Mouse (Mus musculus) layer of hippocampus, adult 2 months (tissue): ENCODE measurements around the gene 4930523C07Rik. TPM values are rescaled to one million over a fixed set of nuclear protein-coding genes. Genes with fewer than 3 reads are reported as not detected.

Experiments used
- DNase-seq, 2 experiments: peaks; one replicate each; pipeline ENCODE4 v3.0.0; 2022; ENCODE audit warnings: low spot score in 2 of 2
- H3K27ac ChIP-seq: fragments of 200-600 bp; 2 replicates; pipeline ENCODE4 v1.8.1; 2022
- H3K4me3 ChIP-seq: fragments of 200-600 bp; 2 replicates; pipeline ENCODE4 v1.8.1; 2022; ENCODE audit warnings: mild to moderate bottlenecking
- CTCF ChIP-seq: fragments of 200-600 bp; conservative IDR thresholded peaks from 2 replicates; pipeline ENCODE4 v1.8.1; 2022; ENCODE audit warnings: antibody characterized with exemption, mild to moderate bottlenecking, moderate library complexity
- long read RNA-seq, 2 experiments: library from polyadenylated mRNA; stranded (forward); transcript quantifications; one replicate each; pipeline ENCODE4 v2.0.0; 2021; ENCODE audit warnings: borderline mapping rate in 2 of 2
- total RNA-seq, 2 experiments: library from RNA; stranded (reverse); gene quantifications; 2 replicates each; pipeline ENCODE4 v1.2.3; 2021

4930523C07Rik gene
- 1 to 10 TPM; 2.2 to 2.3 TPM for total RNA-seq
- long read RNA-seq, experiment 1, full-length matches to known transcripts = 1 of 2 reads
- long read RNA-seq, experiment 1, partial matches to known transcripts = 0 of 2 reads
- long read RNA-seq, experiment 1, other reads (novel, unspliced or antisense) = 1 of 2 reads
- long read RNA-seq, experiment 2, full-length matches to known transcripts = 1 of 4 reads
- long read RNA-seq, experiment 2, partial matches to known transcripts = 0 of 4 reads
- long read RNA-seq, experiment 2, other reads (novel, unspliced or antisense) = 3 of 4 reads

- peak; percentile 63 for TF ChIP-seq CTCF
- peak within 1 kb of the TSS; percentile 56; the same call in 1 of the 2 replicates for H3K27ac ChIP-seq
- H3K4me3 ChIP-seq = peak within 1 kb of the TSS; percentile 52
- DNase-seq = no peak
Measured at GRCm38 (mm10) chr1:160044237-160045021, at the start of gene 4930523C07Rik. Gene 4930523C07Rik (plus strand): TSS chr1:160044382.

- Histone ChIP-seq H3K27ac (no peak overlapping the region), H3K4me3 (no peak overlapping the region)
- DNase-seq = no peak
- no peak for TF ChIP-seq CTCF
Measured at GRCm38 (mm10) chr1:159997329-159997728, 46.9 kb upstream of the 4930523C07Rik start.

GRCm38 (mm10) chr1:159998349-159998748 lies 45.8 kb upstream of the 4930523C07Rik start:
- TF ChIP-seq CTCF = 0 out of 2 replicates have a peak, but pooled peaks have one; percentile 3
- no peak for DNase-seq

GRCm38 (mm10) chr1:159999232-159999631 lies 45.0 kb upstream of the 4930523C07Rik start:
- Histone ChIP-seq H3K27ac (no peak overlapping the region), H3K4me3 (no peak overlapping the region)
- no peak for TF ChIP-seq CTCF
- no peak for DNase-seq

More at GRCm38 (mm10) chr1:159998349-159998748, 45.8 kb upstream of the 4930523C07Rik start:
- Histone ChIP-seq H3K4me3 (no peak overlapping the region), H3K27ac (no peak overlapping the region)

- Histone ChIP-seq H3K4me3 (no peak overlapping the region), H3K27ac (no peak overlapping the region)
- DNase-seq = no peak
- TF ChIP-seq CTCF = no peak
Measured at GRCm38 (mm10) chr1:160005319-160005718, 38.9 kb upstream of the 4930523C07Rik start.

GRCm38 (mm10) chr1:160006919-160007588 lies 37.1 kb upstream of the 4930523C07Rik start:
- TF ChIP-seq CTCF = no peak
- no peak for DNase-seq

GRCm38 (mm10) chr1:160013042-160013441 lies 31.1 kb upstream of the 4930523C07Rik start:
- no peak for TF ChIP-seq CTCF
- no peak for DNase-seq
- no peak overlapping the region for H3K27ac ChIP-seq
- H3K4me3 ChIP-seq = no peak overlapping the region

More at GRCm38 (mm10) chr1:160006919-160007588, 37.1 kb upstream of the 4930523C07Rik start:
- no peak overlapping the region for H3K27ac ChIP-seq
- H3K4me3 ChIP-seq = no peak overlapping the region

GRCm38 (mm10) chr1:160024339-160024980 lies 19.7 kb upstream of the 4930523C07Rik start:
- no peak for TF ChIP-seq CTCF
- DNase-seq = no peak
- H3K27ac ChIP-seq = peak overlapping the region; percentile 65; the same call in 1 of the 2 replicates
- H3K4me3 ChIP-seq = no peak overlapping the region

GRCm38 (mm10) chr1:160025146-160025894 lies 18.9 kb upstream of the 4930523C07Rik start:
- peak overlapping the region; percentile 65 for H3K27ac ChIP-seq

GRCm38 (mm10) chr1:160025895-160026255 lies 18.3 kb upstream of the 4930523C07Rik start:
- Histone ChIP-seq H3K27ac (no peak overlapping the region; the same call in 1 of the 2 replicates), H3K4me3 (no peak overlapping the region)
- DNase-seq = peak in 1 of 2 experiments; percentile 24
- no peak for TF ChIP-seq CTCF

More at GRCm38 (mm10) chr1:160025146-160025894, 18.9 kb upstream of the 4930523C07Rik start:
- no peak for TF ChIP-seq CTCF
- no peak for DNase-seq
- H3K4me3 ChIP-seq = no peak overlapping the region

- peak; percentile 44 for TF ChIP-seq CTCF
- no peak for DNase-seq
- Histone ChIP-seq H3K4me3 (no peak overlapping the region), H3K27ac (0 out of 2 replicates have a peak overlapping the region, but pooled peaks have one; percentile 5)
Measured at GRCm38 (mm10) chr1:160027939-160028338, 16.2 kb upstream of the 4930523C07Rik start.
